ENCODE assay signal across 28 mouse cellular contexts in genomic region chr11:6163062-6163461, GRCm38 (mm10). TPM values are rescaled to one million over a fixed set of nuclear protein-coding genes. Genes with fewer than 3 reads are reported as not detected.
"Had no signal": no experiment of that assay in that cellular context is flagged by ENCODE, and none has a peak within 500 bp of the region (broad histone marks: within the 10 kb centered on the region; RNA-seq: fewer than 3 reads in every experiment).

No protein-coding gene starts in this region.

- H3K27me3 ChIP-seq: hindbrain, embryonic 12.5 days; intestine, embryonic 15.5 days; limb, embryonic 12.5 days; liver, embryonic 13.5 days; liver, embryonic 15.5 days had no signal

- H3K9me3 ChIP-seq: hindbrain, embryonic 10.5 days; hindbrain, embryonic 12.5 days; intestine, embryonic 15.5 days; limb, embryonic 10.5 days; limb, embryonic 12.5 days; liver, embryonic 13.5 days; liver, embryonic 15.5 days had no signal

- DNase-seq: gastrocnemius, adult 2 months; gastrocnemius, postnatal 10 days; gastrocnemius, postnatal 25 days; heart, adult 2 months; heart, postnatal 14 days; heart, postnatal 4 days; kidney, adult 18-20 months; kidney, adult 8-10 months; kidney, postnatal 10 days; kidney, postnatal 25 days; kidney, postnatal 4 days; layer of hippocampus, adult 9-11 months; liver; liver, embryonic 13.5 days had no signal

- H3K9ac ChIP-seq: hindbrain, embryonic 12.5 days; hindbrain, embryonic 14.5 days; intestine, embryonic 15.5 days; limb, embryonic 12.5 days; liver, embryonic 13.5 days; liver, embryonic 15.5 days had no signal

- H3K4me1 ChIP-seq: hindbrain, embryonic 10.5 days; hindbrain, embryonic 12.5 days; intestine, embryonic 15.5 days; limb, embryonic 10.5 days; limb, embryonic 12.5 days had no signal

- ATAC-seq: hindbrain, embryonic 16.5 days; intestine, embryonic 15.5 days; intestine, postnatal 0 days had no signal

- H3K36me3 ChIP-seq: hindbrain, embryonic 12.5 days; intestine, embryonic 15.5 days; limb, embryonic 12.5 days; liver, embryonic 15.5 days had no signal

- H3K4me3 ChIP-seq: gastrocnemius, adult 2 months; heart, adult 2 months; hindbrain, embryonic 10.5 days; hindbrain, embryonic 12.5 days; intestine, embryonic 15.5 days; left cerebral cortex, adult 2 months; limb, embryonic 10.5 days; limb, embryonic 12.5 days; liver, embryonic 13.5 days; liver, embryonic 15.5 days had no signal

- H3K27ac ChIP-seq: gastrocnemius, adult 2 months; heart, adult 2 months; hindbrain, embryonic 10.5 days; hindbrain, embryonic 12.5 days; hindbrain, embryonic 14.5 days; intestine, embryonic 15.5 days; left cerebral cortex, adult 2 months; limb, embryonic 10.5 days; limb, embryonic 12.5 days; liver, embryonic 13.5 days; liver, embryonic 15.5 days had no signal

- H3K4me2 ChIP-seq: hindbrain, embryonic 12.5 days; hindbrain, embryonic 14.5 days; intestine, embryonic 15.5 days; limb, embryonic 12.5 days; liver, embryonic 11.5 days; liver, embryonic 13.5 days; liver, embryonic 15.5 days had no signal

RNA-seq across cellular contexts. Expression of gene A730071L15Rik, which starts 36.8 kb away (rescaled TPM):
- total RNA-seq: gastrocnemius, postnatal 10 days; granulocyte monocyte progenitor cell, adult 5-6 weeks; heart, adult 2 months; heart, postnatal 14 days; left cerebral cortex, postnatal 14 days had no signal
- polyA plus RNA-seq: heart, adult 2 months; inflammation-experienced regulatory T-cells, adult 6 months had no signal
